Mouse (Mus musculus) erythroblast, embryonic 14.5 days (primary cell): ENCODE results near the gene Olfr1259.
"Not testable (repeated sequence)": the region's sequence is repeated elsewhere in the genome, so short reads cannot be mapped to it uniquely, and the experiment has no call there.

ENCODE experiments used
- GATA1 ChIP-seq: IDR thresholded peaks from 2 replicates; pipeline ENCODE4 v1.6.1; 2012; ENCODE audit warnings: low read length, inconsistent platforms, mixed read lengths
- TAL1 ChIP-seq: IDR thresholded peaks from 3 replicates; pipeline ENCODE4 v1.6.1; 2012; ENCODE audit warnings: low read length, inconsistent platforms, mixed read lengths

- TF ChIP-seq TAL1, GATA1: not testable (repeated sequence)
Measured at GRCm38 (mm10) chr2:89912616-89913015, 35.8 kb downstream of the Olfr1259 start.
